Mouse (Mus musculus) heart, postnatal 0 days (tissue): ENCODE results near the gene Casd1. TPM values are rescaled to one million over a fixed set of nuclear protein-coding genes. Genes with fewer than 3 reads are reported as not detected.

Experiments
- ATAC-seq: fragments of 200-750 bp; cut with Nextera tagmentation; 2 replicates; pipeline ENCODE4 v1.8.0; 2017; ENCODE audit warnings: low read depth, moderate number of reproducible peaks, moderate library complexity; ENCODE audit not compliant: insufficient read depth
- DNase-seq: peaks from one replicate; pipeline ENCODE4 v3.0.0-alpha.2; 2016; ENCODE audit warnings: low spot score
- H3K27ac ChIP-seq: fragments of 300-500 bp; sonication (generic); 2 replicates; pipeline ENCODE4 v1.5.1; 2014; ENCODE audit warnings: low read depth, mild to moderate bottlenecking
- H3K27me3 ChIP-seq: fragments of 300-500 bp; sonication (generic); 2 replicates; pipeline ENCODE4 v1.6.1; 2014; ENCODE audit warnings: low read length, mixed read lengths; ENCODE audit not compliant: control insufficient read depth, insufficient read depth
- H3K36me3 ChIP-seq: fragments of 300-500 bp; sonication (generic); replicated peaks from 2 replicates; pipeline ENCODE4 v1.6.1; 2014; ENCODE audit warnings: low read length, mixed read lengths; ENCODE audit not compliant: control insufficient read depth, insufficient read depth
- H3K4me1 ChIP-seq: fragments of 300-500 bp; sonication (generic); 2 replicates; pipeline ENCODE4 v1.6.1; 2014; ENCODE audit warnings: antibody characterized with exemption; ENCODE audit not compliant: control insufficient read depth, insufficient read depth
- H3K4me2 ChIP-seq: fragments of 300-500 bp; sonication (generic); 2 replicates; pipeline ENCODE4 v1.6.1; 2014; ENCODE audit warnings: low read depth, mild to moderate bottlenecking, low read length, moderate library complexity
- H3K4me3 ChIP-seq: fragments of 300-500 bp; sonication (generic); 2 replicates; pipeline ENCODE4 v1.5.1; 2014; ENCODE audit warnings: low read depth, low read length
- H3K9ac ChIP-seq: fragments of 300-500 bp; sonication (generic); replicated peaks from 2 replicates; pipeline ENCODE4 v1.6.1; 2014; ENCODE audit warnings: low read depth, low read length, mixed read lengths
- H3K9me3 ChIP-seq: fragments of 300-500 bp; sonication (generic); replicated peaks from 2 replicates; pipeline ENCODE4 v1.6.1; 2016; ENCODE audit warnings: low read length; ENCODE audit not compliant: control insufficient read depth
- CTCF ChIP-seq: IDR thresholded peaks from 2 replicates; pipeline ENCODE4 v1.5.1; 2016; ENCODE audit warnings: antibody characterized with exemption, control low read depth, low read depth
- EP300 ChIP-seq: IDR thresholded peaks from 2 replicates; pipeline ENCODE4 v1.6.1; 2016; ENCODE audit warnings: antibody characterized with exemption, low read depth
- WGBS: fragments of 180-500 bp; shearing (Covaris S2); extraction: QIAGEN DNeasy Blood & Tissue Kit; methylation state at CpG from one replicate; pipeline ENCODE4 v1.1.7; 2014; 5-methylcytosine and 5-hydroxymethylcytosine counted together
- polyA plus RNA-seq: library from polyadenylated mRNA; unstranded; fragments of >200 nt; fragmentation: Nextera tagmentation; extraction: Ambion mirVana; gene quantifications from 2 replicates; pipeline ENCODE4 v1.2.1, GENCODE M21; 2015
- total RNA-seq: library from RNA; depleted of rRNA; stranded (reverse); fragments of >200 nt; gene quantifications from 2 replicates; pipeline ENCODE4 v1.2.3, GENCODE M21; 2014; ENCODE audit warnings: low replicate concordance

The Casd1 gene
- total and polyA plus RNA-seq, 2 experiments from 2014 or later: 17.9 to 44.6 TPM

- ATAC-seq (peak; percentile 77), DNase-seq (no peak)
- H3K9me3 ChIP-seq: no peaks in the 10 kb centered on the region
- no peak for TF ChIP-seq CTCF
- TF ChIP-seq EP300: no peak
- no peaks in the 10 kb centered on the region for H3K27me3 ChIP-seq
- H3K4me3 ChIP-seq: peak overlapping the region; percentile 95
- H3K27ac ChIP-seq: peak overlapping the region; percentile 97
- WGBS: 6% methylated on average over 41 of the region's 58 CpGs
- peak overlapping the region; percentile 86 for H3K4me2 ChIP-seq
- H3K4me1 ChIP-seq: peaks cover 5% of the 10 kb centered on the region
- peak overlapping the region; percentile 99 for H3K9ac ChIP-seq
- H3K36me3 ChIP-seq: no peaks in the 10 kb centered on the region
These were observed 775 bp downstream of the Casd1 start for GRCm38 (mm10) chr6:4601297-4601931.

GRCm38 (mm10) chr6:4602012-4602411, 1.4 kb downstream of the Casd1 start:
- Histone ChIP-seq H3K4me2 (peak overlapping the region; percentile 86), H3K27ac (no peak overlapping the region), H3K4me3 (peak overlapping the region; percentile 95), H3K9me3 (no peaks in the 10 kb centered on the region), H3K4me1 (peaks cover 5% of the 10 kb centered on the region), H3K9ac (no peak overlapping the region), H3K36me3 (no peaks in the 10 kb centered on the region), H3K27me3 (no peaks in the 10 kb centered on the region)
- ATAC-seq (no peak), DNase-seq (no peak)
- 73% methylated on average over 5 of the region's 5 CpGs for WGBS
- TF ChIP-seq CTCF: no peak
- TF ChIP-seq EP300: no peak

GRCm38 (mm10) chr6:4606394-4606793, 5.8 kb downstream of the Casd1 start:
- TF ChIP-seq CTCF: no peak
- TF ChIP-seq EP300: no peak
- Histone ChIP-seq H3K9me3 (no peaks in the 10 kb centered on the region), H3K36me3 (no peaks in the 10 kb centered on the region), H3K4me1 (no peaks in the 10 kb centered on the region; the same call in 1 of the 2 replicates), H3K27me3 (no peaks in the 10 kb centered on the region), H3K4me3 (no peak overlapping the region), H3K27ac (no peak overlapping the region), H3K9ac (no peak overlapping the region), H3K4me2 (no peak overlapping the region)
- ATAC-seq: no peak
- WGBS: 93% methylated on average over 4 of the region's 4 CpGs
- no peak for DNase-seq

GRCm38 (mm10) chr6:4610216-4610896, 9.7 kb downstream of the Casd1 start:
- H3K27me3 ChIP-seq: no peaks in the 10 kb centered on the region
- TF ChIP-seq EP300: no peak
- H3K36me3 ChIP-seq: peaks cover 4% of the 10 kb centered on the region
- H3K9ac ChIP-seq: no peak overlapping the region
- ATAC-seq (no peak), DNase-seq (no peak)
- 49% methylated on average over 4 of the region's 4 CpGs for WGBS
- H3K4me3 ChIP-seq: no peak overlapping the region
- no peaks in the 10 kb centered on the region for H3K4me1 ChIP-seq
- no peak overlapping the region for H3K4me2 ChIP-seq
- H3K27ac ChIP-seq: no peak overlapping the region
- H3K9me3 ChIP-seq: no peaks in the 10 kb centered on the region

GRCm38 (mm10) chr6:4611853-4612252, 11.2 kb downstream of the Casd1 start:
- no peak for ATAC-seq
- WGBS: 80% methylated on average over 4 of the region's 4 CpGs
- DNase-seq: no peak

More at GRCm38 (mm10) chr6:4611853-4612252, 11.2 kb downstream of the Casd1 start:
- Histone ChIP-seq H3K9me3 (no peaks in the 10 kb centered on the region), H3K9ac (no peak overlapping the region), H3K27me3 (no peaks in the 10 kb centered on the region), H3K27ac (no peak overlapping the region), H3K4me1 (no peaks in the 10 kb centered on the region), H3K4me3 (no peak overlapping the region), H3K36me3 (peaks cover 4% of the 10 kb centered on the region), H3K4me2 (no peak overlapping the region)
- TF ChIP-seq CTCF (no peak), EP300 (no peak)
